Mouse (Mus musculus): ENCODE data around the gene Extl1. TPM values are rescaled to one million over a fixed set of nuclear protein-coding genes. Genes with fewer than 3 reads are reported as not detected.
A peak's percentile ranks its signal among the peaks of the same experiment; 100 is the strongest.
"Not testable (repeated sequence)": the region's sequence is repeated elsewhere in the genome, so short reads cannot be mapped to it uniquely, and the experiment has no call there.

Gene Extl1
- 2.7 and 3.3 TPM in 2 replicates for polyA plus RNA-seq (2015; fragmentation: Nextera tagmentation; extraction: Ambion mirVana)

GRCm38 (mm10) chr4:134383750-134384149 is at the start of gene Extl1:
TSS of gene Extl1 (minus strand) at chr4:134383850.
- H3K4me2 ChIP-seq; H3K27me3 ChIP-seq (replicated peaks); H3K4me3 ChIP-seq; ATAC-seq (ENCODE audit: extremely low read depth, insufficient number of reproducible peaks, low FRiP score, low TSS enrichment); H3K9ac ChIP-seq; H3K36me3 ChIP-seq; H3K27ac ChIP-seq (replicated peaks); H3K9me3 ChIP-seq: not testable (repeated sequence)
- 86% methylated on average over 2 of the region's 6 CpGs for WGBS
- peaks cover 10% of the 10 kb centered on the region for H3K4me1 ChIP-seq

- Histone ChIP-seq H3K27me3 (replicated peaks) (no peaks in the 10 kb centered on the region), H3K4me3 (no peak overlapping the region), H3K4me2 (no peak overlapping the region), H3K36me3 (no peaks in the 10 kb centered on the region), H3K4me1 (peaks cover 10% of the 10 kb centered on the region), H3K9me3 (no peaks in the 10 kb centered on the region), H3K27ac (replicated peaks) (no peak overlapping the region), H3K9ac (no peak overlapping the region)
- 75% methylated on average over 15 of the region's 15 CpGs for WGBS
- no peak for ATAC-seq (ENCODE audit: extremely low read depth, insufficient number of reproducible peaks, low FRiP score, low TSS enrichment)
Observed at GRCm38 (mm10) chr4:134432686-134433360, 49.2 kb upstream of the Extl1 start.

- peak overlapping the region; percentile 50; the same call in 1 of the 2 replicates for H3K9ac ChIP-seq
- H3K4me3 ChIP-seq: no peak overlapping the region
- no peaks in the 10 kb centered on the region for H3K27me3 ChIP-seq (replicated peaks)
- no peaks in the 10 kb centered on the region for H3K9me3 ChIP-seq
- H3K4me1 ChIP-seq: peaks cover 10% of the 10 kb centered on the region
- peak overlapping the region; percentile 36 for H3K4me2 ChIP-seq
- peaks cover 17% of the 10 kb centered on the region for H3K36me3 ChIP-seq
- ATAC-seq (ENCODE audit: extremely low read depth, insufficient number of reproducible peaks, low FRiP score, low TSS enrichment): no peak
- WGBS: 36% methylated on average over 23 of the region's 23 CpGs
- H3K27ac ChIP-seq (replicated peaks): 0 out of 2 replicates have a peak overlapping the region, but pooled peaks have one; percentile 24
Observed at GRCm38 (mm10) chr4:134430381-134431004, 46.8 kb upstream of the Extl1 start.

GRCm38 (mm10) chr4:134425088-134425487 is 41.4 kb upstream of the Extl1 start:
- Histone ChIP-seq H3K4me2 (no peak overlapping the region), H3K9me3 (no peaks in the 10 kb centered on the region), H3K36me3 (peaks cover 63% of the 10 kb centered on the region), H3K27ac (replicated peaks) (no peak overlapping the region), H3K9ac (no peak overlapping the region), H3K4me3 (no peak overlapping the region), H3K4me1 (no peaks in the 10 kb centered on the region; the same call in 1 of the 2 replicates), H3K27me3 (replicated peaks) (no peaks in the 10 kb centered on the region)
- WGBS: 67% methylated on average over 7 of the region's 7 CpGs
- no peak for ATAC-seq (ENCODE audit: extremely low read depth, insufficient number of reproducible peaks, low FRiP score, low TSS enrichment)

- Histone ChIP-seq H3K4me3 (no peak overlapping the region), H3K27ac (replicated peaks) (no peak overlapping the region), H3K9me3 (no peaks in the 10 kb centered on the region), H3K36me3 (peaks cover 69% of the 10 kb centered on the region), H3K9ac (no peak overlapping the region), H3K4me1 (no peaks in the 10 kb centered on the region), H3K4me2 (no peak overlapping the region), H3K27me3 (replicated peaks) (no peaks in the 10 kb centered on the region)
- no peak for ATAC-seq (ENCODE audit: extremely low read depth, insufficient number of reproducible peaks, low FRiP score, low TSS enrichment)
- 82% methylated on average over 7 of the region's 7 CpGs for WGBS
Observed at GRCm38 (mm10) chr4:134423949-134424348, 40.3 kb upstream of the Extl1 start.

- H3K36me3 ChIP-seq: peaks cover 82% of the 10 kb centered on the region
- no peaks in the 10 kb centered on the region for H3K27me3 ChIP-seq (replicated peaks)
- no peak overlapping the region for H3K9ac ChIP-seq
- peaks cover 4% of the 10 kb centered on the region for H3K4me1 ChIP-seq
- H3K27ac ChIP-seq (replicated peaks): no peak overlapping the region
- H3K4me3 ChIP-seq: no peak overlapping the region
- no peaks in the 10 kb centered on the region for H3K9me3 ChIP-seq
- ATAC-seq (ENCODE audit: extremely low read depth, insufficient number of reproducible peaks, low FRiP score, low TSS enrichment): no peak
- no peak overlapping the region for H3K4me2 ChIP-seq
- WGBS: 65% methylated on average over 11 of the region's 11 CpGs
Observed at GRCm38 (mm10) chr4:134421971-134422370, 38.3 kb upstream of the Extl1 start.

- no peak overlapping the region for H3K4me3 ChIP-seq
- peaks cover 60% of the 10 kb centered on the region for H3K36me3 ChIP-seq
- ATAC-seq (ENCODE audit: extremely low read depth, insufficient number of reproducible peaks, low FRiP score, low TSS enrichment): no peak
- H3K4me2 ChIP-seq: no peak overlapping the region
- H3K9ac ChIP-seq: peak overlapping the region; percentile 60; the same call in 1 of the 2 replicates
- H3K27ac ChIP-seq (replicated peaks): peak overlapping the region; percentile 45; the same call in 1 of the 2 replicates
- 54% methylated on average over 7 of the region's 7 CpGs for WGBS
- H3K4me1 ChIP-seq: peaks cover 21% of the 10 kb centered on the region
- H3K27me3 ChIP-seq (replicated peaks): no peaks in the 10 kb centered on the region
- H3K9me3 ChIP-seq: no peaks in the 10 kb centered on the region
Observed at GRCm38 (mm10) chr4:134417111-134417510, 33.5 kb upstream of the Extl1 start.

GRCm38 (mm10) chr4:134416602-134417001 is 33.0 kb upstream of the Extl1 start:
- H3K27me3 ChIP-seq (replicated peaks): no peaks in the 10 kb centered on the region

GRCm38 (mm10) chr4:134416177-134416576 is 32.5 kb upstream of the Extl1 start:
- Histone ChIP-seq H3K27me3 (replicated peaks) (no peaks in the 10 kb centered on the region), H3K4me1 (peaks cover 21% of the 10 kb centered on the region), H3K4me2 (peak overlapping the region; percentile 3; the same call in 1 of the 2 replicates), H3K27ac (replicated peaks) (no peak overlapping the region), H3K9ac (peak overlapping the region; percentile 60; the same call in 1 of the 2 replicates), H3K4me3 (no peak overlapping the region), H3K9me3 (no peaks in the 10 kb centered on the region), H3K36me3 (peaks cover 60% of the 10 kb centered on the region)
- WGBS: 54% methylated on average over 17 of the region's 17 CpGs
- ATAC-seq (ENCODE audit: extremely low read depth, insufficient number of reproducible peaks, low FRiP score, low TSS enrichment): no peak

More at GRCm38 (mm10) chr4:134416602-134417001, 33.0 kb upstream of the Extl1 start:
- no peak overlapping the region for H3K4me3 ChIP-seq
- peak overlapping the region; percentile 60 for H3K9ac ChIP-seq
- peak overlapping the region; percentile 3; the same call in 1 of the 2 replicates for H3K4me2 ChIP-seq
- WGBS: 57% methylated on average over 15 of the region's 15 CpGs
- H3K36me3 ChIP-seq: peaks cover 60% of the 10 kb centered on the region
- ATAC-seq (ENCODE audit: extremely low read depth, insufficient number of reproducible peaks, low FRiP score, low TSS enrichment): no peak
- H3K27ac ChIP-seq (replicated peaks): 0 out of 2 replicates have a peak overlapping the region, but pooled peaks have one; percentile 28
- no peaks in the 10 kb centered on the region for H3K9me3 ChIP-seq
- peaks cover 21% of the 10 kb centered on the region for H3K4me1 ChIP-seq

- 67% methylated on average over 5 of the region's 5 CpGs for WGBS
Observed at GRCm38 (mm10) chr4:134409286-134409685, 25.6 kb upstream of the Extl1 start.

GRCm38 (mm10) chr4:134403721-134404120 is 20.1 kb upstream of the Extl1 start:
- peak overlapping the region; percentile 12; the same call in 1 of the 2 replicates for H3K9ac ChIP-seq
- H3K27ac ChIP-seq (replicated peaks): no peak overlapping the region
- H3K4me3 ChIP-seq: no peak overlapping the region
- WGBS: 52% methylated on average over 7 of the region's 7 CpGs
- H3K27me3 ChIP-seq (replicated peaks): no peaks in the 10 kb centered on the region
- H3K36me3 ChIP-seq: 0 out of 2 replicates have a peak, but pooled peaks cover 8% of the 10 kb centered on the region
- H3K4me2 ChIP-seq: no peak overlapping the region
- no peak for ATAC-seq (ENCODE audit: extremely low read depth, insufficient number of reproducible peaks, low FRiP score, low TSS enrichment)
- peaks cover 47% of the 10 kb centered on the region for H3K4me1 ChIP-seq
- H3K9me3 ChIP-seq: no peaks in the 10 kb centered on the region

More at GRCm38 (mm10) chr4:134409286-134409685, 25.6 kb upstream of the Extl1 start:
- Histone ChIP-seq H3K9me3 (peaks cover 4% of the 10 kb centered on the region; the same call in 1 of the 2 replicates), H3K36me3 (peaks cover 45% of the 10 kb centered on the region), H3K4me3 (no peak overlapping the region), H3K4me2 (no peak overlapping the region), H3K9ac (no peak overlapping the region), H3K27me3 (replicated peaks) (no peaks in the 10 kb centered on the region), H3K4me1 (peaks cover 14% of the 10 kb centered on the region), H3K27ac (replicated peaks) (no peak overlapping the region)
- ATAC-seq (ENCODE audit: extremely low read depth, insufficient number of reproducible peaks, low FRiP score, low TSS enrichment): no peak

Measured in heart, embryonic 13.5 days (tissue).